Mouse (Mus musculus): ENCODE measurements at regions not wholly inside any gene's neighbourhood (a gene's known extent, or its start where the extent isn't known, plus 50 kb on each side); places are given as distances from the start of the nearest gene placed in this dataset.

GRCm38 (mm10) chr17:15152477-15152876 lies 111.1 kb upstream of the Gm3448 start:
- TF ChIP-seq ZC3H11A (IDR thresholded peaks at IDR 0.05; ENCODE audit: borderline replicate concordance, low read depth, low read length) (no peak), MAFK (IDR thresholded peaks at IDR 0.05; ENCODE audit: insufficient read depth, low read depth, low read length) (no peak), ZNF384 (IDR thresholded peaks at IDR 0.05; ENCODE audit: low read depth, low read length) (no peak)
